Mouse (Mus musculus) heart, adult 9 months (tissue): ENCODE measurements around the gene Apoe.

Experiments
- DNase-seq, 2 experiments: peaks; one replicate each; pipeline ENCODE4 v3.0.0; 2022; ENCODE audit warnings: low spot score in 2 of 2

Apoe gene

GRCm38 (mm10) chr7:19716055-19716682 is 17.2 kb upstream of the Apoe start:
- DNase-seq: no peak

- DNase-seq: peak; percentile 100
Measured at GRCm38 (mm10) chr7:19715239-19716054, 16.5 kb upstream of the Apoe start, which contains the start of gene Tomm40. Gene Tomm40 (minus strand): TSS chr7:19715438.

- DNase-seq: no peak
Measured at GRCm38 (mm10) chr7:19714836-19715235, 15.8 kb upstream of the Apoe start.

- no peak for DNase-seq
Measured at GRCm38 (mm10) chr7:19713598-19713997, 14.6 kb upstream of the Apoe start.

- no peak for DNase-seq
Measured at GRCm38 (mm10) chr7:19713196-19713595, 14.2 kb upstream of the Apoe start.

GRCm38 (mm10) chr7:19712414-19712813 is 13.4 kb upstream of the Apoe start:
- no peak for DNase-seq

GRCm38 (mm10) chr7:19710650-19711049 is 11.7 kb upstream of the Apoe start:
- DNase-seq: no peak

GRCm38 (mm10) chr7:19705271-19705670 is 6.3 kb upstream of the Apoe start:
- DNase-seq: no peak

- DNase-seq: no peak
Measured at GRCm38 (mm10) chr7:19704475-19704874, 5.5 kb upstream of the Apoe start.

GRCm38 (mm10) chr7:19702859-19703555 is 4.0 kb upstream of the Apoe start:
- DNase-seq: no peak

- DNase-seq: peak in 1 of 2 experiments; percentile 83
Measured at GRCm38 (mm10) chr7:19701069-19701761, 2.2 kb upstream of the Apoe start.

- DNase-seq: peak in 1 of 2 experiments; percentile 81
Measured at GRCm38 (mm10) chr7:19700299-19701068, 1.5 kb upstream of the Apoe start.

- DNase-seq: no peak
Measured at GRCm38 (mm10) chr7:19699827-19700148, 800 bp upstream of the Apoe start.

- no peak for DNase-seq
Measured at GRCm38 (mm10) chr7:19697949-19698906, 760 bp downstream of the Apoe start.

- no peak for DNase-seq
Measured at GRCm38 (mm10) chr7:19696336-19696873, 2.6 kb downstream of the Apoe start.

GRCm38 (mm10) chr7:19695881-19696280 is 3.1 kb downstream of the Apoe start:
- no peak for DNase-seq

- DNase-seq: no peak
Measured at GRCm38 (mm10) chr7:19695213-19695594, 3.8 kb downstream of the Apoe start.

GRCm38 (mm10) chr7:19694336-19695212 is 4.4 kb downstream of the Apoe start:
- no peak for DNase-seq

GRCm38 (mm10) chr7:19693421-19693820 is 5.6 kb downstream of the Apoe start:
- DNase-seq: peak; percentile 67 to 79
